Mouse (Mus musculus): ENCODE results near the gene Sec31b. TPM values are rescaled to one million over a fixed set of nuclear protein-coding genes. Genes with fewer than 3 reads are reported as not detected.

The Sec31b gene
- total and polyA plus RNA-seq, 3 experiments: 0.12 to 1.2 TPM; not detected in 1

DNA sequence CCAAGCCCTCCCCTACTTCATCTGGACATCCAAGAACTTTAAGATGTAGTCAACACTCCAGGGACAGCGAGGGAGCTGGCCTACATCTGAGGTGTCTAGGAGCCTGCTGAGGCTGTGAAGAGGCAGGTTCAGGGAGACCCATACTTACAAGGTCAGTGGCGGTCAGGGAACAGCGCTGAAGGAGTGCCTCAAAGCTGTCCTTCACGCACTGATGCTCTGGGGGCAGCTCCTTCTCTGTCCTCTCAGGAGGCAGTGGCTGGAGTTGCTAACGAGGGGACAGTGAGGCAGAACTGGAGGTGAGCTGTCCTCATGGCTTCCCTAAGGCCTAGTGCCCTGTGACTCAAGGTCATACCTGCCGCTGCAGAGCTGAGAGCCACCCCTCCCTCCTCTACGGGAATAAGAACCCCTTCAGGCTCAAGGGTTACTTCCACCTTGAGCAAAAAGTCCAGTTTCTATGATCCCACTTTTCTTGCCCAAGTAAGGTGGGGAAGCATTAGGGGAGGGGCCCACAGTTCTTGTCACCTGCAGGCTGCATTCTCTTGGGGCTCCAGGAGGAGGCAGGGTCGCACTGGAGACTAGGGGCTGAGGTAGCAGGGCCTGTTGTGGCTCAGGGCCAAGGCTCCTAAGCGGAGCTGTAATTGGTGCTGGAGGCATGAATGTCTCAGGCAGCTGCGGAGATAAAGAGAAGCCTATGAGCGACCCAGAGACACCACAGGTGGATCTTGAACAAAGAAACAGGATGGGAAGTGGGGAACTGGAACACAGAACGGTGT is 27.5 kb downstream of the Sec31b start:
- TF ChIP-seq RAD21 (IDR thresholded peaks at IDR 0.05; ENCODE audit: low read depth, low read length) (peak; percentile 1; the same call in 1 of the 2 replicates), ZMIZ1 (IDR thresholded peaks at IDR 0.05; ENCODE audit: low read depth, low read length) (no peak), CTCF (IDR thresholded peaks at IDR 0.05 in 2 of 3, conservative IDR thresholded peaks at IDR 0.05 in 1 of 3; ENCODE audit: control insufficient read depth in 1 of 3, insufficient read depth in 1 of 3, low read depth in 2 of 3, low read length in 3 of 3, poor library complexity in 1 of 3, severe bottlenecking in 1 of 3) (peak in 2 of 3 experiments; percentile 1 to 17; a peak in 1 of 6 replicates)
- Histone ChIP-seq H3K4me3 (ENCODE audit: control insufficient read depth in 1 of 2, insufficient read depth in 1 of 2, low read depth in 2 of 2, low read length in 2 of 2) (no peak overlapping the region), H3K36me3 (ENCODE audit: control insufficient read depth in 1 of 2, insufficient read depth in 2 of 2, low read length in 2 of 2) (no peaks in the 10 kb centered on the region), H3K27me3 (ENCODE audit: control insufficient read depth in 1 of 2, insufficient read depth in 2 of 2, low read length in 2 of 2) (no peaks in the 10 kb centered on the region; a peak in 1 of 4 replicates), H3K27ac (ENCODE audit: control insufficient read depth, low read depth, low read length) (no peak overlapping the region), H3K4me1 (ENCODE audit: control insufficient read depth in 1 of 2, insufficient read depth in 2 of 2, low read length in 2 of 2) (no peaks in the 10 kb centered on the region), H3K9me3 (replicated peaks; ENCODE audit: insufficient read depth, low read length) (no peaks in the 10 kb centered on the region), H3K9ac (ENCODE audit: control insufficient read depth, low read depth, low read length, poor library complexity, severe bottlenecking) (no peak overlapping the region), H3K79me2 (ENCODE audit: control insufficient read depth, insufficient read depth, low read length, poor library complexity) (no peaks in the 10 kb centered on the region)
- no peak for DNase-seq (ENCODE audit: low read depth, low spot score)

DNA sequence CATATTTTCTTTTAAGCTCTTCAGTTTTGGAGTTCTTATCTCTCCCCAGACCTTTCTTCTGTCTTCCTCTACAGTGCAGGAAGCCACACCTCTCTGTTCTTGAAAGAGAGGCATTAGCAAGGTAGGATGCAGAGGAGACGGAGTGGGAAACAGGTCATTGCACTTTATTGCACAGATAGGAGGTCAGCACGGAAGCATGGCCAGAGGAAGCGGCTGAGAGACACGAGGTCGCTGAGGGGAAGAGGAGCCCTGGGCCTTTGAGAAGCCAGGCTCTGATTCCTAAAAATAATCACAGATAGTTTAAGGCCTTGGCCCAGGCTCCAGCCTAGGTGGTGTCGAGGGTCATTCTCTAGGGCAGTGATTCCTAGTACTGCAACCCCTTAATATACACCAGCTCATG is 29.9 kb downstream of the Sec31b start:
- Histone ChIP-seq H3K36me3 (ENCODE audit: control insufficient read depth in 1 of 2, insufficient read depth in 2 of 2, low read length in 2 of 2) (no peaks in the 10 kb centered on the region), H3K27ac (ENCODE audit: control insufficient read depth, low read depth, low read length) (no peak overlapping the region), H3K4me3 (ENCODE audit: control insufficient read depth in 1 of 2, insufficient read depth in 1 of 2, low read depth in 2 of 2, low read length in 2 of 2) (no peak overlapping the region), H3K79me2 (ENCODE audit: control insufficient read depth, insufficient read depth, low read length, poor library complexity) (no peaks in the 10 kb centered on the region), H3K9ac (ENCODE audit: control insufficient read depth, low read depth, low read length, poor library complexity, severe bottlenecking) (no peak overlapping the region), H3K27me3 (ENCODE audit: control insufficient read depth in 1 of 2, insufficient read depth in 2 of 2, low read length in 2 of 2) (no peaks in the 10 kb centered on the region; a peak in 1 of 4 replicates), H3K9me3 (replicated peaks; ENCODE audit: insufficient read depth, low read length) (no peaks in the 10 kb centered on the region), H3K4me1 (ENCODE audit: control insufficient read depth in 1 of 2, insufficient read depth in 2 of 2, low read length in 2 of 2) (no peaks in the 10 kb centered on the region)
- no peak for TF ChIP-seq UBTF (IDR thresholded peaks at IDR 0.05; ENCODE audit: borderline replicate concordance, insufficient read depth, low read depth, low read length)
- no peak for TF ChIP-seq TAL1 (IDR thresholded peaks at IDR 0.05; ENCODE audit: low read length)
- TF ChIP-seq ELF1 (IDR thresholded peaks at IDR 0.05; ENCODE audit: low read depth, low read length): no peak
- no peak for TF ChIP-seq ZKSCAN1 (IDR thresholded peaks at IDR 0.05; ENCODE audit: low read depth, low read length)
- no peak for TF ChIP-seq TBP (IDR thresholded peaks at IDR 0.05; ENCODE audit: low read depth, low read length)
- no peak for TF ChIP-seq POLR2A (IDR thresholded peaks at IDR 0.05; ENCODE audit: control insufficient read depth in 1 of 2, insufficient read depth in 1 of 2, low read depth in 1 of 2, low read length in 2 of 2, poor library complexity in 1 of 2)
- TF ChIP-seq RCOR1 (IDR thresholded peaks at IDR 0.05; ENCODE audit: low read depth, low read length): no peak
- TF ChIP-seq NELFE (IDR thresholded peaks at IDR 0.05; ENCODE audit: low read depth, low read length): no peak
- TF ChIP-seq BHLHE40 (IDR thresholded peaks at IDR 0.05; ENCODE audit: borderline replicate concordance, low read depth, low read length): no peak
- TF ChIP-seq USF1 (IDR thresholded peaks at IDR 0.05; ENCODE audit: low read depth, low read length): no peak
- TF ChIP-seq NRF1 (IDR thresholded peaks at IDR 0.05; ENCODE audit: insufficient read depth, low read depth, low read length, poor library complexity, severe bottlenecking): no peak
- no peak for TF ChIP-seq MAZ (IDR thresholded peaks at IDR 0.05; ENCODE audit: low read depth, low read length)
- no peak for TF ChIP-seq TCF12 (IDR thresholded peaks at IDR 0.05; ENCODE audit: low read depth, low read length)
- no peak for TF ChIP-seq MAX (IDR thresholded peaks at IDR 0.05; ENCODE audit: low read length)
- TF ChIP-seq MYB (IDR thresholded peaks at IDR 0.05; ENCODE audit: low read depth, low read length): no peak
- TF ChIP-seq ETS1 (IDR thresholded peaks at IDR 0.05; ENCODE audit: low read depth, low read length): no peak
- no peak for DNase-seq (ENCODE audit: low read depth, low spot score)

All from MEL (cell line).